Mouse (Mus musculus) heart, postnatal 14 days (tissue): ENCODE data around the gene Gm4756. TPM values are rescaled to one million over a fixed set of nuclear protein-coding genes. Genes with fewer than 3 reads are reported as not detected.
"Not testable (repeated sequence)": the region's sequence is repeated elsewhere in the genome, so short reads cannot be mapped to it uniquely, and the experiment has no call there.

Experiments
- DNase-seq, 2 experiments: peaks; one replicate each; pipeline ENCODE4 v3.0.0; 2021 to 2022
- intact Hi-C: fragments of 180-260 bp; cut with DNase I; formaldehyde crosslinking; loops from one replicate; pipeline ENCODE4 v1.15.1; 2025
- long read RNA-seq, 2 experiments: library from polyadenylated mRNA; stranded (forward); transcript quantifications; one replicate each; pipeline ENCODE4 v2.0.0; 2021
- total RNA-seq, 2 experiments: library from RNA; stranded (reverse); gene quantifications; 2 replicates each; pipeline ENCODE4 v1.2.3; 2021

Gene Gm4756
- not detected for total RNA-seq
- long read RNA-seq, experiment 1, result 0 reads
- long read RNA-seq, experiment 2, result 0 reads

- intact Hi-C loops, result no loop called here
- no peak for DNase-seq
Measured at GRCm38 (mm10) chr12:72649611-72650330, at the start of gene Gm4756. Gene Gm4756, minus strand, starts transcription at chr12:72649661.

GRCm38 (mm10) chr12:72694901-72695463 is 45.5 kb upstream of the Gm4756 start:
- intact Hi-C loops, result loop anchor here (2.0 kb wide), 3 partner anchors 180 to 282 kb away; no protein-coding TSS in a partner anchor
- DNase-seq, result no peak

- intact Hi-C loops, result loop anchor here (2.0 kb wide), 3 partner anchors 180 to 282 kb away; no protein-coding TSS in a partner anchor
- peak in 1 of 2 experiments; percentile 38 for DNase-seq
Measured at GRCm38 (mm10) chr12:72694438-72694837, 45.0 kb upstream of the Gm4756 start.

- intact Hi-C loops, result loop anchor here (2.0 kb wide), 4 partner anchors 35 to 283 kb away; no protein-coding TSS in a partner anchor
- DNase-seq, result peak; percentile 20 to 60
Measured at GRCm38 (mm10) chr12:72693895-72694294, 44.4 kb upstream of the Gm4756 start.

- intact Hi-C loops, DNase-seq: not testable (repeated sequence)
Measured at GRCm38 (mm10) chr12:72688281-72688680, 38.8 kb upstream of the Gm4756 start.

GRCm38 (mm10) chr12:72687741-72688140 is 38.3 kb upstream of the Gm4756 start:
- DNase-seq, intact Hi-C loops: not testable (repeated sequence)

- DNase-seq, intact Hi-C loops: not testable (repeated sequence)
Measured at GRCm38 (mm10) chr12:72686566-72686965, 37.1 kb upstream of the Gm4756 start.

- intact Hi-C loops, result no loop called here
- no peak for DNase-seq
Measured at GRCm38 (mm10) chr12:72683612-72684011, 34.2 kb upstream of the Gm4756 start.

GRCm38 (mm10) chr12:72682511-72683282 is 33.2 kb upstream of the Gm4756 start:
- intact Hi-C loops, result no loop called here
- no peak for DNase-seq

- intact Hi-C loops, result no loop called here
- DNase-seq, result no peak
Measured at GRCm38 (mm10) chr12:72681919-72682318, 32.5 kb upstream of the Gm4756 start.

GRCm38 (mm10) chr12:72679635-72680034 is 30.2 kb upstream of the Gm4756 start:
- DNase-seq, result no peak
- intact Hi-C loops, result loop anchor here (10.0 kb wide), 1 partner anchor 1375 kb away; the partner anchor contains the start of gene Dact1

GRCm38 (mm10) chr12:72674820-72675219 is 25.4 kb upstream of the Gm4756 start:
- intact Hi-C loops, result loop anchor here (10.0 kb wide), 1 partner anchor 1370 kb away; the partner anchor contains the start of gene Dact1
- DNase-seq, result no peak

GRCm38 (mm10) chr12:72674079-72674797 is 24.8 kb upstream of the Gm4756 start:
- no peak for DNase-seq
- intact Hi-C loops, result loop anchor here (10.0 kb wide), 1 partner anchor 1369 kb away; the partner anchor contains the start of gene Dact1

- intact Hi-C loops, result loop anchor here (10.0 kb wide), 1 partner anchor 1367 kb away; the partner anchor contains the start of gene Dact1
Measured at GRCm38 (mm10) chr12:72671516-72672135, 22.2 kb upstream of the Gm4756 start.

GRCm38 (mm10) chr12:72670921-72671320 is 21.5 kb upstream of the Gm4756 start:
- intact Hi-C loops, result loop anchor here (10.0 kb wide), 1 partner anchor 1366 kb away; the partner anchor contains the start of gene Dact1
- DNase-seq, result no peak

More at GRCm38 (mm10) chr12:72671516-72672135, 22.2 kb upstream of the Gm4756 start:
- no peak for DNase-seq

GRCm38 (mm10) chr12:72667868-72668469 is 18.5 kb upstream of the Gm4756 start:
- DNase-seq, result no peak
- intact Hi-C loops, result loop anchor here (5.0 to 10.0 kb wide), 3 partner anchors 89 to 527 kb away; partner anchors contain the start of genes Pcnx4 and Ppm1a

GRCm38 (mm10) chr12:72666015-72666414 is 16.6 kb upstream of the Gm4756 start:
- intact Hi-C loops, result loop anchor here (5.0 to 10.0 kb wide), 3 partner anchors 91 to 529 kb away; partner anchors contain the start of genes Pcnx4 and Ppm1a
- no peak for DNase-seq

- intact Hi-C loops, result loop anchor here (5.0 to 10.0 kb wide), 3 partner anchors 92 to 530 kb away; partner anchors contain the start of genes Pcnx4 and Ppm1a
- DNase-seq, result peak; percentile 93 to 94
Measured at GRCm38 (mm10) chr12:72664735-72665337, 15.4 kb upstream of the Gm4756 start, which contains the start of gene Dhrs7. Gene Dhrs7, minus strand, starts transcription at chr12:72664909.
